Mouse (Mus musculus) right cerebral cortex, postnatal 25 days (tissue): Measurements from ENCODE around the gene Focad.

Source experiments
- DNase-seq: peaks from one replicate; pipeline ENCODE4 v3.0.0; 2022

The Focad gene

GRCm38 (mm10) chr4:88406887-88407696 lies 312.7 kb downstream of the Focad start:
- DNase-seq, result peak; percentile 16

DNA sequence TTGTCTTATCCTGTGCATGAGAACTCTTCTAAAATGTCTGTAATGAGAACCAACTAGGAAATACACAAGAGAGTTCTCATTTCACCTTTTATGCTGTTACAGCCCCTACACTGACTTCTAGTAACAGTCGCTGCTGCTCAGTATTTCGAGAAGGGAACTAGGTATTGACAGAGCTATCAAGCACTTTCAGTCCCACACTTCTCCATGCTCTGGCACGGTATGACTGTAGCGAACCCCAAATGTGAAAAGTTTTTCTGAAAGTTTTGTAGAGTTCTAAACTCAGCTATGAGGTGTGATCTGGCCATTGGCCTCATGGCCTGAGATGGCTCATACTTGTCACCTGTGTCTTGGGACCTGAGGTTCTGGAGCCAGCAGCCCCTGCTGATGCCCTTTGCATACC lies 314.9 kb downstream of the Focad start:
- DNase-seq, result no peak

- no peak for DNase-seq
Measured at GRCm38 (mm10) chr4:88412331-88412730, 317.9 kb downstream of the Focad start.

GRCm38 (mm10) chr4:88415017-88415416 lies 320.6 kb downstream of the Focad start:
- DNase-seq, result no peak

DNA sequence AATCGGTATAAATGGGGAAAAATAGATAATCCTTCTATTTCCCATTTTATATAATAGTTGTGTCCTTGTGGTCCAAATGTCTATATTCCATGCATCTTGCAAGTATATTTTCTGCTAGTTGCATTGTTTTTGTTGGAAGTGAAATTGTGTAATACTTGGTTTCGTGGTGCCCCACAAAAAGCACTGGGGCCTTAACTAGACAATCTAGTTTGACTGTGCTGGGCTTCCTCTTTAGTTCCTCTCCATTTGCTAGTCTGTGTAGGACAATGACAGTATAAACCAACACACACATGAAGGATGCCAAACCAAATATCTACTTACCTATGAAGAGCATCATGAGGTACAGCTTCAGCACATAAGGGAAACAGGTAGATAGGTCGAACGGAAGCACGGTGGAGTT lies 324.9 kb downstream of the Focad start:
- no peak for DNase-seq

DNA sequence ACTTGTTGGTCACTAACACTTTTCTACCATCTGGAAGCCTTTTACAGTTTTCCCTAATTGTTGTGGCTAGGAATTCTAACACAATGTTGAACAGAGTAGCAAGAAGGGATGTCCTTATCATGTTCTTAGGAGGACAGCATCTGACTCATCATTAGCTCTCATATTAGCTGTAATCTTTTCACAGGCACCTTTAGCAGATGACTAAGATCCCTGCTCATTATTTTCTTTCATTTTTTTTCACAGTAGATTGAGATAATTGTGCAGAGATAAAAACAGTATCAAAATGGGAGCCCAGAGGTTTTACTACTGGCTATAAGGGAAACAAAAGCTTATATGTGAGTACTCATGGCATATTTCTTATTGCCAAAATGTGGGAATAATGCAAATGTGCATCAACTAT lies 330.1 kb downstream of the Focad start:
- no peak for DNase-seq

- no peak for DNase-seq
Measured at GRCm38 (mm10) chr4:88427630-88428239, 333.3 kb downstream of the Focad start.

- no peak for DNase-seq
Measured at GRCm38 (mm10) chr4:88432412-88433024, 338.1 kb downstream of the Focad start.

- no peak for DNase-seq
Measured at GRCm38 (mm10) chr4:88436593-88437165, 342.2 kb downstream of the Focad start.

GRCm38 (mm10) chr4:88437166-88437565 lies 342.7 kb downstream of the Focad start:
- DNase-seq, result no peak

DNA sequence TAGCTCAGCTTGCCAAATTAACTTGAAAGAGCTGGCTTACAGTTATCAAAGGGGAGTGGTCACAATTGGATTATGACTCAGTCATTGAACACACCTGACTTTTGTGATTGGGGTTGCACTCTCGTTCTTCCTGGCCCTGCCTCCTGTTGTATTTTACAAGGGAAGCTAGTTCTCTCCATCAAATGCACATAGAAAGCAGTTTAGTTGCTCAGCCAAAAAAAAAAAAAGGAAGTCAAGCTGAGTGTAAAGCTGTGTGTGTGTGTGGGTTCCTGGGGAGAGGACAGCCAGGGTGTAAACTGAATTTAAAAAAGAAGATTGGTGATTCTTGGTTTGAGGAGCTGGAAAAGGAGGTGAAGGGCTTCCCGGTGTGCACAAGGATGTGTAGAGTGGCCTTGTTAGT lies 343.5 kb downstream of the Focad start:
- no peak for DNase-seq

- peak; percentile 23 for DNase-seq
Measured at GRCm38 (mm10) chr4:88438326-88438989, 344.0 kb downstream of the Focad start, which contains the start of gene Hacd4. Hacd4 (minus strand) TSS chr4:88438928.

- DNase-seq, result no peak
Measured at GRCm38 (mm10) chr4:88438990-88439329, 344.5 kb downstream of the Focad start.

GRCm38 (mm10) chr4:88439669-88440123 lies 345.3 kb downstream of the Focad start:
- DNase-seq, result no peak

DNA sequence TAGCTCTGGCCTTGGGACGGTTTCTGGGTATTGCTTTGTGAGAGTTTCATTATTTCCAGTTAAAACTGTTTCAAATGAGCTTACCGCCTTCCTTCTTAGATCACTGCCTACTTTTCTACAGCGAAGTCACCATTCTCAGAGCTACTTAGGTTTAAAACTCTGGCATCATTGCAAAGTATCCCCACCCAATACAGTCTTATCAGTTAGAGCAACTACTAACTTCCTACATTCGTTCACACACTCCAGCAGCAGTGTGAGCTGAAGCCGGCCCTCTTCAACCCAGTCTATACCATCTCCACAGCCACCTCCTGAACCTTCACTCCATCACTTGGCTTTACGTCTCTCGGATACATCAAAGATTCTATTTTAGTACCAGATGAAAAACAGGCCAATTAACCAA lies 346.4 kb downstream of the Focad start:
- no peak for DNase-seq

DNA sequence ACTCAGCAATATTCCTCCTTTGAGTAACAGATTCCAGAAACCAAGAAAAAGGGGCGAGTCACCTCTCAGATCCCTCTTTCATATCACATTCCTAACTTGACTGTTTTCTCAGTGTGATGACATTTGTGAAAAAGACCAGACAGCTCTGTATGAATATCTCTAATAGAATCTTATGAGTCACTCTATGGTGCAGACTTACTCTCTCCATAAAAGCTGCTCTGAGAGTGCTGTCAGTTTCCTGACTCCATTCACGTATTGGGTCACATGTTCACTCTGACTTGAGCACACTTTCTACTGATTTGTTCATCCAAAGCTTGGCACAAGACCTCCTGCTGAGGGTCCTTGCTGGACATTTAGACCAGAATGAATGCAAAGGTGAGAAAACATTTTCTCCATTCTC lies 354.5 kb downstream of the Focad start:
- DNase-seq, result no peak

DNA sequence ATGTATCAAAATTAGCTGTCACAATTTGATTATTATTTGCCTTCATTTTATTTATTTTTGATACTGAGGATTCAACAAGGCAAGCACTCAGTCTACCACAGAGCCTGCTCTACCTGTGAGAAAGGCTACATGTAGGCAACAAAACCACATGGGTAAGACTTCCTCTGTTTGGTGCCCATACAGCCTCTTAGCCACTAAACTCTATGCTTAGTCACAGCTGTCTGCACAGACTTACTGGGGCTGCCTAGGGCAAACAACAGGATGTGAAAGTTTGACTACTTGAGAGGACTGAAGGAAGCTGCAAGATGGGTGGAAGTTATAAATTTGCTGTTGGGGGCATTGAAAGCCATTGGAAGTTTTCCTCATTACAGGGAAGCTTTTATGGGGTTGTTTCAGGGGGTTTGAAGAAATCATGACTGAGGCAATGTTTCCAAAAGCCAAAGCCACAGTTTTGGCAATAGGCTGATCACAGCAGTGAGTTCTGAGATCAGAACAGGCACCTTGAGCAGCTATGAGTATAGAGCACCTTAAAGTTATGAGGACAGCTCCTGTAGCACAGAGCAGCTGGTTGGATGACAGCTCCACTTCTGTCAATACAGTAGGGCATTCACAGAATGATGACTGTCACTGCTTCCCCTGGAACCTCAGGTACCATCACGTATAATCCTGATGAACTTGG lies 355.8 kb downstream of the Focad start:
- DNase-seq, result no peak

GRCm38 (mm10) chr4:88458093-88458492 lies 363.7 kb downstream of the Focad start:
- no peak for DNase-seq

GRCm38 (mm10) chr4:88458673-88459072 lies 364.2 kb downstream of the Focad start:
- no peak for DNase-seq
